Mouse (Mus musculus): Measurements from ENCODE around the gene Ovgp1.
A peak's percentile ranks its signal among the peaks of the same experiment; 100 is the strongest.
"Not testable (repeated sequence)": the region's sequence is repeated elsewhere in the genome, so short reads cannot be mapped to it uniquely, and the experiment has no call there.

Gene Ovgp1

DNA sequence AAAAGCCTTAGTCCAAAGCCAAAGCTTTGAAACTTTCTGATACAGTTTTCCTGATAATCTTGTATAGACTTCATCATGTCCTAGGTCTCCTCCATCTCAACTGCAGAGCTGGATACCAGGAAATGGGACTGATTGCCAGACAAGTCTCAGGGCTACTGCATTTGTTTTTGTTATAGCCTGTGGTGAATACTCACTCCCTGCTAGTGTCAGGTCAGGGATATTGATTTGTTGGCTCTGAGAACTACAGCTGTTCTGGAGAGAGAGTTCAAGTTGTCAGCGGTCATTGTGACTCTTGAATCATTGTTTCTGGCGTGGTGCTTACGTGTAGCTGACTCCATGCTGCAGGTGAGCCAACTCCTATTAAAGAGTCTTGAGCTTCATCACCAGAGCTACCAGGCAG, at the start of gene Ovgp1:
Ovgp1 (plus strand) TSS at position 301 of the 400 bp plus-strand sequence.
- no peak for DNase-seq (ENCODE audit: low spot score in 2 of 2)

DNA sequence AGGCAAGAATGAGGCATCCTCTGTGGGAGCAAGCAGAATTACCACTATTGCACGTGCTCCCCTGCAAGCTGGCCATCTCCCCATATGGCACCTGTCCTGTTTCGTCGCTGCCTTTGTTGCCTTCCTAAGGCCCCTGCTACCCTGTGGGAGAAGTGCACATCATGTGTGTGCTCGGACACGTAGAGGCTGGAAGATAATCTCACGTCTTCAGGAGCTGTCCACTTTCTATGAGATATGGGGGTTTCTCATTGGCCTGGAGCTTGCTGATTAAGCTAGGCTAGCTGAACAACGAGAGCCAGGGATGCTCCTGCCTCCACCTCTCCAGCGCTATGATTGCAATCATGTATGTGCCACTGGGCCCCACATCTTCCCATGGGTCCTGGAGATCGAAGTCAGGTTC, 48.9 kb upstream of the Ovgp1 start:
- no peak for DNase-seq (ENCODE audit: low spot score in 2 of 2)

DNA sequence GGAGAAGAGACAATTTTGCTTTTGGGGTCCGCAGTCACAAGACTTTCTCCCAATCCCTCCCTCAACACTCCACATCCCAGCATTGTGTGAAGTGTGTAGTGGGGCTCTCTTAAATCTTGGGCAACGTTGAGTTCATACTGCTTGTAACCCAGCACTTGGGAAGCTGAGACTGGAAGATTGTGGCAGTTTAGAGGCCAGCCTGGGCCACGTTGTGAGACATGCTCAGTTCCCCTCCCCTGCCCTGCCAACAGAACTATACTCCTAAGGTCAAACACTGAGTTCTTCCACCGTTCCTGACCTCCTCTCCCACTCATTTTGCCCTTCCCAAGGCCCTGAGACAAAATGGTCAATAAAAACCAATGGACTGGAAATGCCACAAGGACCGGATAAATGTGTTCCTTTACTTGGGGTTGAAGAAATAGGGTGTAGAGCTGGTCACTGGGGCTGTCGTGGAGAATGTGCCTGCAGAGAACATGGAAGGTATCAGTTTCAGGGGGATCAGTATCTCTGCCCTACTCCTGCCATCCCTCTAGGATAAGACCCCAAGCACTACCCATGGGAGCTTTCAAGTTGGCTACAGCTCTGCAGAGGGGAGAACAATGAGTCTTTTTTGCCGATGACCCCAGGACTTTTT, 45.8 kb upstream of the Ovgp1 start:
- DNase-seq (ENCODE audit: low spot score in 2 of 2): no peak

DNA sequence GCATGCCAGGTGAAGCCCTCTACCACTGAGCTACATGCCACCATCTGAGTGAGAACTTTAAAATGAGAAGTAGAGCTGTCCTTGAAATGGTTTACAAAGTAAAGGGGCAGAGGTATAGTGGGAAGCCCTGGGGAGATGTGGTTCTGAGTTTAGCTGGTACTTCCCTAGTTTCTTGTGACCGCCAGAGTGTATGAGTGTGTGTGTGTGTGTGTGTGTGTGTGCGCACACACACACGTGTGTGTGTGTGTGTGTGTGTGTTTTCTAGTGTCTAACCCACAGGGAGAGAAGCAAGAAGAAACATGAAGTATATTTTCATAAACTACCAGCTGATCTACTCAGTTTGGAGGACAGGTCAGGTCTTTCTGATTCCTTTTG, 45.3 kb upstream of the Ovgp1 start:
- no peak for DNase-seq (ENCODE audit: low spot score in 2 of 2)

DNA sequence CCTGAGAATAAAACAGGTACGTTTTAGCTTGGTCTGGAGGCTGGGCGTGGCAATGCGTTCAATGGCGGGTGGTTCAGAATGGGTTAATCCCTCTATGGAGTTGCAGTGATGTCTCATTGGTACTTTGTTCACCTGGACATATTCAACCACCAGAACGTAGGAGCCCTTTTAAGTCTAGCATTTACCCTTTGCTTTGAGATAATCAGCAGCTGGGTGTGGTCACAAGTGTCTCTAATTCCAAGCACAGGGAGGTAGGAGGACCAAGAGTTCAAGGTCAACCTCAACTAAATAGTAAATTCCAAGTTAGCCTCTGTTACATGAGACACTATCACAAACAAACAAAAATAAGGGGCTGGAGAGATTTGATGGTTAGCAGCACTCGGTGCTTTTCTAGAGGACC, 44.7 kb upstream of the Ovgp1 start:
- no peak for DNase-seq (ENCODE audit: low spot score in 2 of 2)

DNA sequence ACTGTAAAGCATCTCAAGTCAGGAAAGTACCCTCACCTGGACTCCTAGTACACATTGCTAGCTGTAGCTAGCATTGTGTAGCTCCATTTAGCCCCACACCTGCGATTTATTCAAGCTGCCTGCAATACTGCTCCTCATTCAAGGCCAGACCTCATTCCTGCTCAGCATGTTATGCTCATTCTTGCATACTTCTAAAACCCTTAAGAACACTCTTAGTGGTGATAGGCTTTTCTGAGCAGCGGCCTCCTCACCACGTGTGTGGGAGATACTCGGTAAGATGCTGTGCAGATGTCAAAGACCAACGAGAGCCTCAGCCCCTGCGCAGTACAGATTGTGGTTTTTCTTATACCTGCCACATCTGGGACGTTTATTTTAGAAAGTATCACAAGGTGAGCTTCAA, 43.7 kb upstream of the Ovgp1 start:
- no peak for DNase-seq (ENCODE audit: low spot score in 2 of 2)

DNA sequence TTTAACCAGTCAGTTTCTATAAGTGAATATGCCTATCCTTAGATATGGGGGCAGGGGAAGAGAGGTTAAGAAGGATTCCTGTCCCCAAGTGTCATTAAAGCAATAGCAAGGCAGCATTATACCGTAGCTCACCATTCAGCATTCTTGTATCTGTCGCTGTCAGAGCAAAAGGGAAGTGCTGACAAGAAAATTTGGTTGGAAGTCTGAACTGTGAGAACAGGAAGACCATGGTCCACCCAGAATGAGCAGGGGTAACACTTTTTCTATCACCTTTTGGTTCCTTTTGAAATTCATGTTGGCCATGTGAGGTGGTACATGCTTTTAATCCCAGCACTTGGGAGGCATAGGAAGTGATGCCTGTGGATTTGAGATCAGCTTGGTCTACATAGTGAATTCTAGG, 42.4 kb upstream of the Ovgp1 start:
- no peak for DNase-seq (ENCODE audit: low spot score in 2 of 2)

DNA sequence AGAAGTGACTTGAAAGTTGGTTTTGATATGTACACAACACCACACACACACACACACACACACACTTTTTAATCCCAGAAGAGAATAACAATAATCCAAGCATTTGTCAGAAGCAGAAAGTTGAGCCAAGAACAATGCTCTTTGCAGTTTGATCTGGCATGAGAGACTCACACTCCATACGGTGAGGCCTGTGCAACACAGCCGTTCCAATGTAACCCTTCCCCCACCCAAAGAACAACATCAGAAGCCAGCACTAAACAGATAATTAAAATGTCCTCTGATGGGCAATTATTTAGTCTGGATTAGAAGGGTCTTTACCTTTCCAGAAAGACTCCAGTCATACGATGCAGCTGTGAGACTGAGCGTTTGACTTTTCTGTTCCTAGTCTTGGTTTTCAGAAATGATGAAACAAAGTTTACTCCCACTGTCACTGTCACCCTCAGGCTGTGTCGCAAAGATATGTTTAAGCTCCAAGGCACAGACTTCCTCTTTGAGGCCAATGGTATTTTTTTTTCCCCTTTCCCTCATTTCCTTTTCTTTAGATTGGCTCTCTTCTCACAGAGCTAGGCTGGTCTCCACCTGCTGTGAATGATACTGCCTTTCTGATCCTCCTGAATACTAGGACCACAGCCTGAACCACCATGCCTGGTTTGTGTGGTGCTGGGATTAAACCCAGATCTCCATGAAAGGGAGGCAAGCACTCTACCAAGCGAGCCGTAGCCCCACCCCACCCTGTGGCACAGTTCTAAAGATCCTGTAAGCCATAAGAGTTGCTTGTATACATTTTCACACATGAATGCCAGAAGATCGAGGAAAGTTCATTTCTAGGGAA, 41.1 kb upstream of the Ovgp1 start, which contains the start of gene I830077J02Rik:
I830077J02Rik (minus strand) TSS at position 425 of the 832 bp plus-strand sequence.
- no peak for DNase-seq (ENCODE audit: low spot score in 2 of 2)

DNA sequence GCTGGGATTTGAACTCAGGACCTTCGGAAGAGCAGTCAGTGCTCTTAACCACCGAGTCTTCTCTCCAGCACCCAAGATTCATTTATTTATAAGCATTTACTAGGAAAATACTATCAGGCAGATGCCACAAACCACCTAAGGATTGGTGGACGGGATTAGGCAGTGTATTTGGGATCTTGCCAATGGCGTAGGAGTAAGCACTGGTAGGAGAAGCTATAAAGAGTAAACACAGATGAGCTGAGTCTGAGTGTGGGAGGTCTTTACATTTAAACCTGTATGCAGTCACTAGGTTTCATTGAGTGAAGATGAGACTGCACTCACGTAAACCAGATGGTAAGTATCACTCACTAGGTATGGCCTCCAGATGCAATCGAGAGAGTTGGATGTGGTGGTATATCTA, 39.6 kb upstream of the Ovgp1 start:
- no peak for DNase-seq (ENCODE audit: low spot score in 2 of 2)

DNA sequence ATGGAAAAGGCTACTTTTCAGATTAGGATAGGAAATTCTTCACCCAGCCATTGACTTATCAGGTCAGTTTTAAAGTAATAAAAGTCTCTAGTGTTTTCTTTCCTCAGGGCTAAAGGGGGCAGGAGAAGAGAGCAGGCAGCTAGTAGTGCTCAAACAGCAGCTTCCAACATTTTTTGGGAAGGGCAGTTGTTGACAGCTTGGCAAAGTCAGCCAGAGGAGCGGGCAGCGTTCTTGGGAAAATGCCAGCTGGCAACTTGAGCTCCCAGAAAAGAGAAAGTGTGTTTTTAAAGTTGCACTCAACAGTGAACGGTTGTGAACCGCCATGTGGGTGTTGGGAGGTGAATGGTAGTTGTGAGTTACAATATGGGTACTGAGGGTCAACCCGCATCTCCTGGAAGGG, 38.5 kb upstream of the Ovgp1 start:
- DNase-seq (ENCODE audit: low spot score in 2 of 2): no peak

DNA sequence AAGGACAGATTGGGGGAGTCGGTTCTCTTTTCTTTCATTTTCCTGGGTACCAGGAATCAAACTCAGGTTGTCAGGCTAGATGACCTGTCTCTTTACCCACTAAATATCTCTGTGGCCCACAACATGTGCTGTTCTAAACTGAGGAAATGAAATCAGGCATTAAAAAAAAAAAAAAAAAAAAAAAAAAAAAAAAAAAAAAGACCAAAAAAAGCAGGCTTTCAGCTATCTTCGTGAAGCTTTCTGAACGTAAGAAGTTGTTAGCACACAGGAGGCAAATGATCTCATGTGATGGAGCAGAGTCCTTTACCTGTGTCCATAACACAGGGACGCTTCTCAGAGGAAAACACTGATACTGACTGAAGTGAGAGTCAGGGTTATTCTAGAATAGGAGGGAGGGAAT, 37.4 kb upstream of the Ovgp1 start:
- no peak for DNase-seq (ENCODE audit: low spot score in 2 of 2)

DNA sequence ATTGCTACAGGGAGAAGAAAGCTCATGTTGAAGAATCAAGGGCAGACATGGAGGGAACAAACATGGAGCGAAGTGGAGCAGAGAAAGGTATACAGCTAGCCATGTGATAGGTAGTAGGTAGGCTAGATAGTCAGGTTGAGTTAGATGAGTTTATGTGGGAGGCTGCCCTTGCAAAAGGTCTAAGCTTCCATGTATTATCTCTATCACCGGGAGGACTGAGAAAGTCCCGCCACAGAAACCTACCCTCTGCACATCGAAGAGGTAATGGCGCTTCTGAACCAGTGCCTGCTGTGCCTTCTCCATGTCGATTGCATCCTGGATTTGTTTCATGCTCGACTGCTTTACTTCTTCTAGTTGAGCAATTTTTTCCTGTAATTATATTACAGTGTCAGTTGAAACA, 22.2 kb upstream of the Ovgp1 start:
- DNase-seq (ENCODE audit: low spot score in 2 of 2): no peak

DNA sequence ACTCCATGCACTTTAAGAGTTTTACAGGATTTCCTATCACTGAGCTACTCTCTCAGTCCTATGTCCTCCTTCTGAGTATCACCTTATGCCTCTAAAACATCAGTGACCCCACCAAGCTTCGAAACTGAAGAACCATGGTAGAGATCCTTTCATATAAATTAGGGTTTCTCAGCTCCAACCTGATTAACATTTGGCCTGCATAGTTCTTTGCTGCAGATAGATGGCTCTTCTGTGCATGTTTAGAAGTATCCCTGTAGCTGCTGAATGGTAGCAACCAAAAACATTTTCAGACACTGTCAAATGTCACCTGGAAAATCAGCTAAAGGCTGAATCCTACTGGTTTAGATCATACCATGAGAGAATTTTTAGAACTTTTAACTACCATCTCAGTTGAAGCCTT, 16.3 kb upstream of the Ovgp1 start:
- DNase-seq (ENCODE audit: low spot score in 2 of 2): no peak

DNA sequence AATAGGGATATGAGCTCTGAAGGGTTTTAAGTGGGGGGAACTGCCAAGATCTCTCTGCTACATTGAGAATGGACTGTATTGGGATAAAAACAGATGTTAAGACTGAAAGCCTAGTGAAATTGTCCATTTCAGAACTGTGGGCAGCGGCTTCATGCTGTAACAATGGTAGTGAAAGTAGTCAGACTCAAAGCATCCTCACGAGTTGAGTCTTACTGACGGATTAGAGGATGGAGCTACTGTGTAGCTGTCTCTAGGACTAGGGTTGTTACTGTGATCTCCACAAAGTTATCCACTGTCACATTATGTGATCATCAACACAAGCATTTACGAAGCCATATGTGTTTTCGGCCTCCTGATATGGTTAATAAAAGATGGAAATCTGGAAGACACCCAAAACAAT, 15.3 kb upstream of the Ovgp1 start:
- DNase-seq (ENCODE audit: low spot score in 2 of 2): no peak

DNA sequence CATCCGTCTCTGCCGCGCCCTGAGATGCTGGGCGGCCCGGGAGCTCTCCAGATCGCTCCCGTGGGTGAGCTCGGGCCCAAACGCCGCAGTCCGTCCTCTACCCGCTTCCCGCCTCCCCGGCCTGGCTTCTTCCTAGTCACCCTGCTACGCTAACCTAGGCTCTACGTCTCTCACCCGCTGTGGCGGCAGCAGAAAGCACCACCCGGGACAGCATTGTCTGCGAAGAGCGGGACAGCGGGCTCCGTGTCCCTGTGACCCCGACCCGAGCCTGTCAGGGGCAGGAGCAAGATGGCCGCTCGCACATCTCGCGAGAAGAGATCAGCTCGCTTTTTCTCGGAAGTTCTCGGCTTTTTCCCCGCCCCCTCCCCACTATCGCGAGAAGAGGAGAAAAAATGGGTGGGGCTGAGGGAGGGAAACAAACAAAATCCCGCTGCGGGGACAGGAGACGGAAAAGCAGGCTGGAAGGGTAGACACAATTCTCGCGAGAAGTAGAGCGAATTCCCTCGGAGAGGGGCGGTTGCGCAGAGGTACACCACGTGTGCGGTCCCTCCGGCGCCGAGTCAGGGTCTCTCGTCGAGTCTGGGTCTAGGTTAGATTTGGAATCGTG, 14.4 kb upstream of the Ovgp1 start, which contains the start of gene Wdr77:
Wdr77 (plus strand) TSS at position 396 of the 607 bp plus-strand sequence.
- DNase-seq (ENCODE audit: low spot score in 2 of 2): peak; percentile 88 to 95

DNA sequence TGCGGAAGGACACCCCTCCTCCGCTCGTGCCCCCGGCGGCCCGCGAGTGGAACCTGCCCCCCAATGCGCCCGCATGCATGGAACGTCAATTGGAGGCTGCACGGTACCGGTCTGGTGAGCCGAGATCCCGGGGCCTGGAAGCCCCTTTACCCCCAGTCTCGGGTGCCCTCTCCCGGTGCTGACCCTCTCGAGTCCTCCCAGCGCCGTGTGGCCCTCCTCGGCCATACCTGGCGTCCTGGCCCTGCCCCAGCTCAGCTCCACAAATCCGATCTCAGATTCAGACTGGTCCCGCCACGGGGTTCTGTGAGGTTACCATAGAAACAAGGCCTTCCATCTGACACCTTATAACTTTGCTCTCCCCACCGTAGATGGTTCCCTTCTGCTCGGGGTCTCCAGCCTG, 13.9 kb upstream of the Ovgp1 start:
- DNase-seq (ENCODE audit: low spot score in 2 of 2): no peak

DNA sequence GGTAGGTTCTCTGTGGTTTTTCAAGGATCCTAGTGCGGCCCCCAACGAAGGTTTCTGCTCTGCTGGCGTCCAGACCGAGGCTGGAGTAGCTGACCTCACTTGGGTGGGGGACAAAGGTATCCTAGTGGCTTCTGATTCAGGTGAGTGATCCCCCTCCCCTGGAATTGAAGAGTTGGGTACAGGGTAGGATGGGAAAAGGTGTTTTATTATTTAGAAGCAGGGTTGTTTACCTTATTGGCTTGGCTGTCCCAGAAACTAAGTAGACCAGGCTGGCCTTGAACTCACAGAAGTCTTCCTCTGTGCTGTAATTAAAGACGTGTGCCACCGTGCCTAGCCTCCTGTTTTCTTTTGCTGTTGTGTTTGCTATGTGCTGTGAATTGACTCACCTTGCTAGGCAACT, 13.5 kb upstream of the Ovgp1 start, which contains the start of gene Atp5f1:
Atp5f1 (minus strand) TSS at position 101 of the 400 bp plus-strand sequence.
- DNase-seq (ENCODE audit: low spot score in 2 of 2): no peak

DNA sequence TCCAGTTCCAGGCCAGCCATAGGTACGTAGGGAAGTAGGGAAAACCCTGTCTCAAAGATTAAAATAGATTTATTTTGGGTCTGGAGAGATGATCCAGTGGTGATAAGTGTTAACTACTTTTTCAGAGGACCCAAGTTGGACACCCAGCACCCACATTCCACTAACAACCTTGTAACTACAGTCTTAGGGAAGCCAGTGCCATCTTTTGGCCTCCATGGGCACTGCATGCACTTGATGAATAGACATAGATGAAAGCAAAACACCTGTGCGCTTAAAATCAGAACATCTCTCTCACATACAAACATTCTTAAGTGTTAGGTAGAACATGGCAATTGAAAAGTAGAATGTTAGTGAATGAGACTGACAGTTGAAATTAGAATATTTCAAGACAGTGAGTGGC, 12.8 kb upstream of the Ovgp1 start:
- no peak for DNase-seq (ENCODE audit: low spot score in 2 of 2)

DNA sequence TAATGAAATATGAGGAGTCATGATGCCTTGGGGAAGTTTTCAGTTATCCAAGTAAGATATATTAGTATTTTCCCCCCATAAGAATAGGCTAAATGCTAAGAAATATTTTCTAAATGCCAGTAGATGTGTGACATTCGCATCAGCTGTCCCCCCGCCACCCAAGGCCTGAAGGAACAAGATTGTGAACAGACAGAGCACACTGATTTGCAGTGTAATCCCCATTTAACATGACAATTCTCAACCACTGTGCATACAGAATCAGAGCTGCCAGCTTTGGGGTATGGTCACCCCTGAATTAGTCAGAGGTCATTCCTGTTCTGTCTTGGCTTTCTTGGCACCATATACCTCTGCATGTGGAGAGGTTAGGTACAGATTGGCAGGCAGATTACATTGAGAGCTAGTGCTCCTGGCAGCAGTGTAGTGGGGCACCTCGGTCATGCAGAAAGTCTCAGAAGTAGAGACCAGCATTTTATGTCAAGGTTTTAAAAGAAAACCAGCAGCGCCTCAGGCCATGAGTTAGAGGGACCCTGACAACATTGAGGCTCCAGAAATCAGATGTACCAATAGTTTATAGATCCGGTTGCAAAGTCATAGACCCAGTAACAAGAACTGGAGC, 1.6 kb upstream of the Ovgp1 start:
- no peak for DNase-seq (ENCODE audit: low spot score in 2 of 2)

DNA sequence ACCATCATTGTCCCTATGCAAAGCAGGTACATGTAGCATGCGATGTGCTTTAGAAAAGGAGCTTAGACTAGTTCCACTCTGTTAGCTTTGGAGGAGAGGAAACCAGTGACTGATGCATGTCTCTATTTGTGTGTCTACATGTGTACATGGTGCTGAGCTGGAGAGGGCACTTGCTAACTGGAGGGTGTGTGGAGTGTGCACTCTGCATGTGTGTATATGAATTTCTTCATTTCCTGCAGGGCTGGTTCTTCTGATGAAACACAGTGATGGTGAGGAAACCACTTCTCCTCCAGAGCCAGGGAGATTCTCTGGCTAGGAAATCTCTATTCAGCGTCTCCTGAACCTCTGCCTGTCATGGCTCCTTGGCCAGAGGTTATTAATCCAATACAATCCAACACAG, 663 bp downstream of the Ovgp1 start:
- DNase-seq (ENCODE audit: low spot score in 2 of 2): no peak

DNA sequence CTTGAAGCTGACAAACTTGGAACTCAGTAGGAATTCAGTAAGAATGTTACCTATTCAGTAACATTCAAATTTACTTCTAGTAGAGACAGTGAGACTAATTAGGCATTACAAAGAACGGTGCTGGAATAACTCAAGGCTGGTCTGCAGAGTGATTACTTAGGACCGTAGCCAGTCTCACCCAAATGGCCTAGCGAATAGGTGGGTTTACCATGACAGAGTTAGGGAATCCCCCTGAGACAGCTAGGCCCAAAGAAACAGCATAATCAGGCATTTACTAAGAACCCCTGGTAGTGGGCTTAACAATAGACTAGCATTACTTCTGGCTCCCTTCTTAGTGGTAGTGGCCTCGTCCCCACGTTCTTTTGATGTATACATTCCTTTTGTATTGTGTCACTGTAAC, 16.1 kb downstream of the Ovgp1 start:
- not testable (repeated sequence) for DNase-seq (ENCODE audit: low spot score in 2 of 2)

DNA sequence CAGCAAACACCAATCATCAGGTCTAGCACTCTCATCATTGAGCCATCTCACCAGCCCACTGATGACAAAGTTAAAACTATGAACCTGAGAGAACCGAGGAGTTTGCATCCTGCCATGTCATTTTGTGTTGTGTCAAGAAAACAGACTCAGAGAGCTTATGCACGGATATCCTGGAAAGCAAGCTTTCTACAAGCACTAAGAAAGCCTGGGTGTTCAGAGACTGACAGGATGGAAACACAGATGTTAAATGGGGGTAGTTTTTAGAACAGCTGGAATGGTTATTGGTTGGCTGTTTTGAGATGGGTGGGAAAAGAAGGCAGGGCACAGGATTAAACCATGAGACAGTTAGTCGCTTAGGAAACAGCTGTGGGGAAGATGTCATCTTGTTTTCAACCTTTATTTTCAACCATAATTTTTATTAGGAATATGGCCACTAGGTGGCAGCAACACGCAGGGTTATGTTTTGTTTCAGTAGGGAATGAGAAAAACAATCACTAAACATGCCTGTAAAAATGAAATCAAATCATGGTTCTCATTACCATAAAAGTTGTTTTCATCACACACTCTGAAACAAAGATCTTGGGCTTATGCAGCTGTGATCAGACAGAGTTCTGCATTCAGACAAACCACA, 18.3 kb downstream of the Ovgp1 start:
- DNase-seq (ENCODE audit: low spot score in 2 of 2): peak in 1 of 2 experiments; percentile 50

All from spleen, postnatal 14 days (tissue).